Comparison of ENCODE assay signal across 22 mouse cellular contexts in the genomic region with DNA sequence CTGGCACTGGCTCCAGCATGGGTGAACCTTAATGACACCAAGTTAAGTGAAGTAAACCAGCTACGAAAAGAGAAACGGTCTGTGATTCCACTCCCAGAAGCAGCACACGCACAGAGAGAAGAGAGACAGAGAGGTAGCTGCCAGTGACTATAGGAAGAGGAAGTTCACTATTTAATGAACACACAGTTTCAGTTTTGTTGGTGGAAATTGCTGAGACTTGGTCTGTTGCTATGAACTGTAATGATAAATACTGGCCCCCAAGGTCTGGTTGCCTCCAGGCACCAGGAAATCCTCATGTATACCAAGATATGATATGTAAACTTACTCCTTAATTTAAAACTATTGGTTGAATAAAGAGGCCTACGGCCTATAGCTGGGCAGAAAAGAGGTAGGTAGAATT. TPM values are rescaled to one million over a fixed set of nuclear protein-coding genes. Genes with fewer than 3 reads are reported as not detected.
DNase-seq lines count a peak whose midpoint lies in the region; ATAC-seq and TF ChIP-seq lines count a peak whose summit lies in the region.
"Had no signal": no experiment of that assay in that cellular context is flagged by ENCODE, and none has a peak within 500 bp of the region (broad histone marks: within the 10 kb centered on the region; RNA-seq: fewer than 3 reads in every experiment).

No protein-coding gene starts in this region.

- no peaks in the 10 kb centered on the region for H3K27me3 ChIP-seq in lung, embryonic 15.5 days
- H3K27me3 ChIP-seq in MEL (ENCODE audit: control insufficient read depth in 1 of 2, insufficient read depth in 2 of 2, low read length in 2 of 2), result no peaks in the 10 kb centered on the region
- no peaks in the 10 kb centered on the region for H3K27me3 ChIP-seq in hindbrain, embryonic 11.5 days (ENCODE audit: control insufficient read depth, insufficient read depth, low read length)
- H3K27me3 ChIP-seq: embryonic facial prominence, embryonic 15.5 days; limb, embryonic 13.5 days; midbrain, embryonic 13.5 days had no signal

- H3K4me2 ChIP-seq in lung, embryonic 15.5 days, result no peak overlapping the region
- H3K4me2 ChIP-seq in hindbrain, embryonic 11.5 days (replicated peaks; ENCODE audit: low read depth, low read length), result no peak overlapping the region
- H3K4me2 ChIP-seq: embryonic facial prominence, embryonic 15.5 days; limb, embryonic 13.5 days; midbrain, embryonic 13.5 days had no signal

- no peaks in the 10 kb centered on the region; the same call in 1 of the 2 replicates for H3K79me2 ChIP-seq in MEL (ENCODE audit: control insufficient read depth, insufficient read depth, low read length, poor library complexity)

- no peak for DNase-seq in lung, postnatal 4 days
- DNase-seq in B cell, adult 2 months, result peak; percentile 45
- peak; percentile 90 for DNase-seq in MEL (ENCODE audit: low read depth, low spot score)
- DNase-seq in left cerebral cortex, adult 9 months (ENCODE audit: low spot score in 2 of 2), result no peak
- DNase-seq in neural tube, embryonic 10.5 days (ENCODE audit: extremely low spot score, low spot score), result no peak
- no peak for DNase-seq in hindbrain, embryonic 11.5 days (ENCODE audit: low spot score)
- DNase-seq: adrenal gland, adult 8-10 months; cerebellum, adult 11-12 months; cerebellum, postnatal 14 days; gastrocnemius, postnatal 36 days; kidney, adult 11 months; lung, adult 2 months; right cerebral cortex, postnatal 4 days; thymus, postnatal 36 days had no signal

- TF ChIP-seq RAD21 in MEL (IDR thresholded peaks at IDR 0.05; ENCODE audit: low read depth, low read length), result no peak

- no peak for ATAC-seq in lung, embryonic 15.5 days (ENCODE audit: borderline replicate concordance, extremely low read depth, low FRiP score, low TSS enrichment)
- peak; percentile 83 for ATAC-seq in megakaryocyte, adult 5-6 weeks (ENCODE audit: poor library complexity, severe bottlenecking)
- ATAC-seq in hindbrain, embryonic 11.5 days (ENCODE audit: low FRiP score), result no peak
- ATAC-seq: forebrain, embryonic 16.5 days; midbrain, embryonic 13.5 days had no signal

- peak; percentile 34 to 62; a peak in 3 of 4 replicates for TF ChIP-seq EP300 in MEL (IDR thresholded peaks at IDR 0.05; ENCODE audit: low read depth in 1 of 2, low read length in 2 of 2)

- H3K27ac ChIP-seq in lung, embryonic 15.5 days, result peak overlapping the region; percentile 3; the same call in 1 of the 2 replicates
- H3K27ac ChIP-seq in MEL (ENCODE audit: control insufficient read depth, low read depth, low read length), result peak overlapping the region; percentile 90
- no peak overlapping the region for H3K27ac ChIP-seq in hindbrain, embryonic 11.5 days (ENCODE audit: low read depth, low read length)
- H3K27ac ChIP-seq: embryonic facial prominence, embryonic 15.5 days; hindbrain, embryonic 10.5 days; limb, embryonic 13.5 days; midbrain, embryonic 13.5 days had no signal

- TF ChIP-seq CTCF in MEL (IDR thresholded peaks at IDR 0.05 in 2 of 3, conservative IDR thresholded peaks at IDR 0.05 in 1 of 3; ENCODE audit: control insufficient read depth in 1 of 3, insufficient read depth in 1 of 3, low read depth in 2 of 3, low read length in 3 of 3, poor library complexity in 1 of 3, severe bottlenecking in 1 of 3), result no peak

- H3K4me1 ChIP-seq in lung, embryonic 15.5 days, result peaks cover 16% of the 10 kb centered on the region
- peaks cover 22 to 34% of the 10 kb centered on the region in 2 experiments for H3K4me1 ChIP-seq in MEL (ENCODE audit: control insufficient read depth in 1 of 2, insufficient read depth in 2 of 2, low read length in 2 of 2)
- H3K4me1 ChIP-seq in hindbrain, embryonic 11.5 days (replicated peaks; ENCODE audit: control insufficient read depth, insufficient read depth, low read length), result no peaks in the 10 kb centered on the region
- H3K4me1 ChIP-seq: midbrain, embryonic 13.5 days had no signal

- H3K36me3 ChIP-seq in lung, embryonic 15.5 days, result no peaks in the 10 kb centered on the region
- H3K36me3 ChIP-seq in MEL (ENCODE audit: control insufficient read depth in 1 of 2, insufficient read depth in 2 of 2, low read length in 2 of 2), result peaks cover 0 to 46% of the 10 kb centered on the region in 2 experiments; a peak in 2 of 4 replicates
- H3K36me3 ChIP-seq in hindbrain, embryonic 11.5 days (ENCODE audit: control insufficient read depth, insufficient read depth, low read length), result no peaks in the 10 kb centered on the region
- H3K36me3 ChIP-seq: embryonic facial prominence, embryonic 15.5 days; hindbrain, embryonic 10.5 days; limb, embryonic 13.5 days; midbrain, embryonic 13.5 days had no signal

- TF ChIP-seq POLR2A in MEL (IDR thresholded peaks at IDR 0.05; ENCODE audit: control insufficient read depth in 1 of 2, insufficient read depth in 1 of 2, low read depth in 1 of 2, low read length in 2 of 2, poor library complexity in 1 of 2), result peak in 1 of 2 experiments; percentile 62; a peak in 2 of 4 replicates

- H3K9ac ChIP-seq in lung, embryonic 15.5 days, result no peak overlapping the region
- H3K9ac ChIP-seq in MEL (ENCODE audit: control insufficient read depth, low read depth, low read length, poor library complexity, severe bottlenecking), result peak overlapping the region; percentile 51
- H3K9ac ChIP-seq in hindbrain, embryonic 11.5 days (ENCODE audit: low read depth, low read length), result no peak overlapping the region
- H3K9ac ChIP-seq: embryonic facial prominence, embryonic 15.5 days; limb, embryonic 13.5 days; midbrain, embryonic 13.5 days had no signal

- no peak overlapping the region for H3K4me3 ChIP-seq in lung, embryonic 15.5 days
- peak overlapping the region; percentile 45 for H3K4me3 ChIP-seq in MEL (ENCODE audit: control insufficient read depth in 1 of 2, insufficient read depth in 1 of 2, low read depth in 2 of 2, low read length in 2 of 2)
- H3K4me3 ChIP-seq in hindbrain, embryonic 11.5 days (ENCODE audit: low read depth, low read length), result no peak overlapping the region
- H3K4me3 ChIP-seq: embryonic facial prominence, embryonic 15.5 days; hindbrain, embryonic 10.5 days; limb, embryonic 13.5 days; midbrain, embryonic 13.5 days had no signal

- H3K9me3 ChIP-seq in lung, embryonic 15.5 days, result no peaks in the 10 kb centered on the region
- no peaks in the 10 kb centered on the region for H3K9me3 ChIP-seq in MEL (replicated peaks; ENCODE audit: insufficient read depth, low read length)
- no peaks in the 10 kb centered on the region for H3K9me3 ChIP-seq in hindbrain, embryonic 11.5 days (ENCODE audit: control insufficient read depth, low read length)
- H3K9me3 ChIP-seq: embryonic facial prominence, embryonic 15.5 days; hindbrain, embryonic 10.5 days; limb, embryonic 13.5 days; midbrain, embryonic 13.5 days had no signal

- 52% methylated on average over 4 of the region's 4 CpGs for WGBS in lung, embryonic 15.5 days
- 98% methylated on average over 4 of the region's 4 CpGs for WGBS in hindbrain, embryonic 11.5 days

TF ChIP-seq in MEL, 35 proteins besides CTCF, POLR2A, EP300 and RAD21 (continues in another document):
- peak; percentile 14; the same call in 1 of the 2 replicates for TF ChIP-seq TBP (IDR thresholded peaks at IDR 0.05; ENCODE audit: low read depth, low read length)
- no peak for TF ChIP-seq MAFK (IDR thresholded peaks at IDR 0.05; ENCODE audit: borderline replicate concordance, low read depth, low read length)
- TF ChIP-seq CHD1 (IDR thresholded peaks at IDR 0.05; ENCODE audit: low read depth, low read length), result 0 out of 2 replicates have a peak, but pooled peaks have one; percentile 24
- TF ChIP-seq E2F4 (IDR thresholded peaks at IDR 0.05; ENCODE audit: borderline replicate concordance, low read depth, low read length), result no peak
- TF ChIP-seq MAZ (IDR thresholded peaks at IDR 0.05; ENCODE audit: low read depth, low read length), result no peak
- TF ChIP-seq POLR2AphosphoS5 (IDR thresholded peaks at IDR 0.05; ENCODE audit: borderline replicate concordance, low read depth, low read length), result no peak
- peak; percentile 76 for TF ChIP-seq SIN3A (IDR thresholded peaks at IDR 0.05; ENCODE audit: low read length)
- no peak for TF ChIP-seq USF2 (IDR thresholded peaks at IDR 0.05; ENCODE audit: borderline replicate concordance in 1 of 2, insufficient read depth in 1 of 2, low read depth in 1 of 2, low read length in 2 of 2)
- TF ChIP-seq HCFC1 (IDR thresholded peaks at IDR 0.05; ENCODE audit: low read depth, low read length), result no peak; the same call in 1 of the 2 replicates
- peak; percentile 72; the same call in 1 of the 2 replicates for TF ChIP-seq ETS1 (IDR thresholded peaks at IDR 0.05; ENCODE audit: low read depth, low read length)
- TF ChIP-seq ELF1 (IDR thresholded peaks at IDR 0.05; ENCODE audit: low read depth, low read length), result no peak
- no peak for TF ChIP-seq KAT2A (conservative IDR thresholded peaks at IDR 0.05; ENCODE audit: low read depth, low read length)
- peak; percentile 45; the same call in 1 of the 2 replicates for TF ChIP-seq NELFE (IDR thresholded peaks at IDR 0.05; ENCODE audit: low read depth, low read length)

RNA-seq across cellular contexts. Expression of a gene that starts 14.0 kb away (rescaled TPM):
- 4.6 and 5.8 TPM in 2 replicates for polyA plus RNA-seq in lung, embryonic 15.5 days (2015; fragmentation: Nextera tagmentation; extraction: Ambion mirVana)
- 1.5 and 2.7 TPM in 2 replicates for total RNA-seq in MEL (2012; rRNA removed)
- polyA plus RNA-seq in MEL (2012; ENCODE audit: insufficient read depth in 1 of 2, insufficient read length in 2 of 2, low read depth in 1 of 2, low replicate concordance in 2 of 2, missing spikeins in 1 of 2), result 1 to 10 TPM in 1 of 2 experiments, not detected in 1; 2.8 TPM
- 40.7 and 48.1 TPM in 2 replicates for total RNA-seq in megakaryocyte, adult 5-6 weeks (2015)
- 47.9 and 49.3 TPM in 2 replicates for total RNA-seq in megakaryocyte, adult 5-6 weeks (2017)
- polyA plus RNA-seq in hindbrain, embryonic 11.5 days (2014; fragmentation: Nextera tagmentation; extraction: Ambion mirVana), result 3.5 and 4.0 TPM in 2 replicates

RNA-seq across cellular contexts. Expression of a gene that starts 38.0 kb away (rescaled TPM):
- 1.4 and 1.5 TPM in 2 replicates for polyA plus RNA-seq in lung, embryonic 15.5 days (2015; fragmentation: Nextera tagmentation; extraction: Ambion mirVana)
- total RNA-seq in MEL (2012; rRNA removed), result 0.35 and 0.39 TPM in 2 replicates
- polyA plus RNA-seq in MEL (2012; ENCODE audit: insufficient read depth in 1 of 2, insufficient read length in 2 of 2, low read depth in 1 of 2, low replicate concordance in 2 of 2, missing spikeins in 1 of 2), result under 1 TPM in 1 of 2 experiments, not detected in 1; 0.45 TPM
- 0.09 TPM in 1 of 2 replicates, not detected in the other for total RNA-seq in megakaryocyte, adult 5-6 weeks (2015)
- total RNA-seq in megakaryocyte, adult 5-6 weeks (2017), result 0.59 TPM in 1 of 2 replicates, not detected in the other
- polyA plus RNA-seq in hindbrain, embryonic 11.5 days (2014; fragmentation: Nextera tagmentation; extraction: Ambion mirVana), result 0.88 and 1.5 TPM in 2 replicates
- polyA plus RNA-seq: large intestine, adult 2 months; limb, embryonic 13.5 days had no signal

RNA-seq across cellular contexts. Expression of a gene that starts 38.3 kb away (rescaled TPM):
- 5.5 and 6.0 TPM in 2 replicates for polyA plus RNA-seq in lung, embryonic 15.5 days (2015; fragmentation: Nextera tagmentation; extraction: Ambion mirVana)
- total RNA-seq in MEL (2012; rRNA removed), result 25.7 and 28.3 TPM in 2 replicates
- 10 to 100 TPM in 1 of 2 experiments, not detected in 1; 20.2 TPM for polyA plus RNA-seq in MEL (2012; ENCODE audit: insufficient read depth in 1 of 2, insufficient read length in 2 of 2, low read depth in 1 of 2, low replicate concordance in 2 of 2, missing spikeins in 1 of 2)
- 1.1 and 1.5 TPM in 2 replicates for total RNA-seq in megakaryocyte, adult 5-6 weeks (2015)
- 2.4 and 6.1 TPM in 2 replicates for total RNA-seq in megakaryocyte, adult 5-6 weeks (2017)
- polyA plus RNA-seq in hindbrain, embryonic 11.5 days (2014; fragmentation: Nextera tagmentation; extraction: Ambion mirVana), result 4.7 and 5.7 TPM in 2 replicates

Comparison
In these comparisons a context has a peak if more than half of its experiments do, and no peak if none do; other contexts are left out.
1. H3K4me3 ChIP-seq: peak in MEL (2 of 2); none in lung, embryonic 15.5 days (single experiment) and hindbrain, embryonic 11.5 days (single experiment).
2. DNase-seq: peak in B cell, adult 2 months (2 of 2) and MEL (single experiment); none in lung, postnatal 4 days (0 of 2), left cerebral cortex, adult 9 months (0 of 2), neural tube, embryonic 10.5 days (single experiment) and hindbrain, embryonic 11.5 days (single experiment).